Mouse (Mus musculus): ENCODE measurements around the gene Mpig6b. TPM values are rescaled to one million over a fixed set of nuclear protein-coding genes. Genes with fewer than 3 reads are reported as not detected.

Mpig6b gene
- under 1 TPM in 1 of 2 experiments, not detected in 1; 0.20 TPM for total RNA-seq (2021)
- long read RNA-seq, experiment 1: 0 reads
- long read RNA-seq, experiment 2: 0 reads

DNA sequence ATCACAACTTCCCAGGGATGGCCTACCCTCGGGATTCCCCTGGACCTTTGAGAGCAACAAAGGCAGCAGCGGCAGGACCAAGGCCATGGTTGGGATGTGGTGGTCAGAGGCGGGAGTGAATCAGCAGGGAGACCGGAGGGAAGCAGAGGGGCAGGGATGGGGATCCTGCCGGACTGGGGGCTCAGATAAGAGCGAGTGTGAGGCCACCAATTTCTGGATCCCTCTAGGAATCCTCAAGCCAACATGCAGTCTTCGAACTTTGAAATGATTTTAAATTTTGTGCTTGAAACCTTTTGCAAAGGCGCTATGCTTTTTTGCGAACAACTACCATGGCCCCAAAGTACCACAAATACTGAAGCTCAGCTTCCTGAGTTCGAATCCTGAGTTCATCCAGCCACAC lies at the start of gene Mpig6b:
Gene Mpig6b, minus strand, starts transcription at position 101 of the 400 bp plus-strand sequence.
- no peak for DNase-seq

DNA sequence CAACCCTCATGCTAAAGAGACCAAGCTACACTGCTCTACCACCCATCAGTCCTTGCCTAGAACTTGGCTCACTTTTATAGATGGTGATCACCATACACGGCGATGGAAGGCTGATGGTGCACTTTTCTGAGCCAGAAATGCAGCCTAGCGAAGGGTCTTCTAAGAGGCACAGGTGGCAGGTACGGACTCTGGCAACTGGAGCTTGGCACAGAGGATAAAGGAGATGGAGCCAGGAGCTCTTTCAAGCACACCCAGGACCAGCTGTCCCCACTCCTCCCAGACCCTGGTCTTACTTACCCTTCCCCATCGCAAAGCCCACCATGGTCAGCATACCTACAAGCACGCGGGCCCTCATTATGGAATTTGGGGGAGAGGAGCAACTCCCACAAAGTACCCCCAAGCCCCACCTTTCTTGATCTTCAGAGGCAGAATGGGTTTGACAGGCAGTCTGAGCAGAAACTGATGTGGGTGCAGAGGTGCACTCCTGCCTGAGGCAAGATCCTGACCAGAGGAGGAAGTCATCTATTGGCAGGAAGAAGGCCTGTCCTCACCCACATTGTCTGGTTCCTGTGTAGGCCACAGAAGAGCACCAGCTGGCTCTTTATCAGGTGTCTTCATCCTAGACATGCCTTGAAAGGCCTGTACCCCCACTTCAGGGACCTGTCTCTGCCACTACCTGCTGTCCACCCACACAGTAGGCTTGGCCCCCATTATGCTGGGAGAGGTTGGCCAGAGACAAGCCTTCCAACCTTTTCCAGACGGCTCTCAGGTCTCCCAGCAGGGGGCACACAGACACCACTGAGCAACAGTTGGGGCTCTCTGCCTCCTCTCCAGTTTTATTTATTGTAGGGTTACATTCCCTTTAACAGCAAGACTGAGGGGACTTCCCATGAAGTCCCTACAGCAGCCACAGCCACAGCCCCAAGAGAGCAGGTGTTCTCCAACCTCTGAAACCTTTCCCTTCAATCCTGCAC lies 49.3 kb upstream of the Mpig6b start, which contains the start of gene Ly6g5b:
Gene Ly6g5b, minus strand, starts transcription at position 383 of the 974 bp plus-strand sequence.
- no peak for DNase-seq

DNA sequence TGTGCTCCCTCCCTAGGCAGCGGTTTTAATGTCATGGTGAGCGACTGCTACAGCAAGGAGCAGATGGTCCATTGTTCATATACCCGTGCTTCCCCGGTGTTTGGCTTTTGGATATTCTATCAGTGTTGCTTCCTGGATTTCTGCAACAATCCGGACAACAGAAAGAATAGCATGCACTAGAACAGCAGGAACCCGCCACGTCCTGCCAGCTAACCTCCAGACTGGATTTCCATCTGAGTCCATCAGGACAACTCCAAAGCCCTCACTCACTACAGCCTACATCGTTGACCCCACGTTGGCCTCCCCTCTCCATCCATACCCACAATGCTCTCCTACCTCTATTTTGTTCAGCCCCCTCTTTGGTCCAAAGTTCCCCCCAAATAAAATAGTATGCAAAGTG lies 45.8 kb upstream of the Mpig6b start:
- no peak for DNase-seq

DNA sequence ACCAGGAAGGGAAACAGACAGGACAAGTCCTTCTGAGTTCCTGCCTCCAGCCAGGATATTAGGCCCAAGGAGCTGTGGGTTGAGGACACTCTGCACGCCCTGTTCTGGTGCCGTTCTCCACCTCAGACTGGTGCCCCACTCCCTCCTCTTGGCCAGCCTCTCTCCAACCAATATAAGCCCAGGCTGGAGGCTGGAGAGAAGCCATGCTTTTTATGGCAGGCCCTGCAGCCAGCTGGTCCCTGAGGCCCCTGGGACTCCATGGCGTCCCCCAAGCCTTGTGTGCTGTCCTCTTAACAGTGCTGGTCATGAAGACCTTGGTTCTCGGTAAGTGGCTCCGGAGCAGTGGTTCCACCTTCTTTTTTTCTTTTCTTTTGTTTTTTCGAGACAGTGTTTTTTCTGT lies 42.1 kb upstream of the Mpig6b start, which contains the start of gene Ly6g5c:
Gene Ly6g5c, plus strand, starts transcription at position 183 of the 400 bp plus-strand sequence.
- no peak for DNase-seq

DNA sequence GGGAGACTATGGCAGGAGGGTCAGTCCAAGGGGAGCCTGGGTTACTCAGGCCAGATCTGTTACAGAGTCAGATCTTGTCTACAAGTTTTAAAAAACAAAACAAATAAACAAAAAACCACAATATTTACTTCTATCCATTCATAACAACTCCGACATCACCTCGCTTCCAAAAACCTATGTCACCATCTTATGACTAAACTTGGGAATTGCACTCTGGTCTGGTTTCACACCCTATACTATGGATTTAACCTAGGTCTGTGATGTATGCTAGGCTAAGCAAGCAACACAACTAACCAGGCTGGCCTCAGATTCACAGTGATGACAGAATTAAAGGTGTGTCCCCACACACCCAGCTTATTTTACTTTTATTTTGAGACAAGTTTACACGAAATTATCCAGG lies 40.5 kb upstream of the Mpig6b start:
- no peak for DNase-seq

DNA sequence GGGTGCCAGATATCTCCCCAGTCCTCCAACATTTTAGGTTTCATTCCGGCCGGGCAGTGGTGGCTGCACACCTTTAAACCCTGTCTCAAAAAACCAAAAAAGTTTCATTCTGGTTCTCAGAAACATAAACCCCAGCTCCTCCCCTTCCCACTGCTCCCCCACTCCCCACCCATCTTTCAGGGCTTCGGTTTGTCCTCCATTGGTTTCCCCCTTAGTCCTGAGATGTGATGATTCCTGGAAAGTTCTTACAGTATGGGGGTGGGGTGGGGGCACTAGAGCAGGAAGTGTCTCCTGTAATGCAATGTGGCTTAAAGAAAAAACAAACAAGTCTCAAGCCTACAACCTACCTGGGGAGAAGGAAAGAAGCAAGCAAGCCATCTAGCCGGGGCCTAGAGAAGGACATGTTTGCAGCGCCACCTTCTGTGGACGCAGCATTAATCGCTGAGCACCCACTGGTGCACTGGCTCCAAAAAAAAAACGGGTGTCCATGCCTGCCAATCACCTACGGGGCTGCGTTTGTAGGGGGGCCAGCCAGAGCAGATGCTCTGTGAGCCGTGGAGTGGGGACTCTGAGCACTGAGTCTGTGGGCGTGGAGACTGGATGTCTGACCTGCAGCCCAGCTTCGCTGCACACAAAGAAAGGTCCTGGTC lies 39.9 kb upstream of the Mpig6b start:
- DNase-seq: no peak

DNA sequence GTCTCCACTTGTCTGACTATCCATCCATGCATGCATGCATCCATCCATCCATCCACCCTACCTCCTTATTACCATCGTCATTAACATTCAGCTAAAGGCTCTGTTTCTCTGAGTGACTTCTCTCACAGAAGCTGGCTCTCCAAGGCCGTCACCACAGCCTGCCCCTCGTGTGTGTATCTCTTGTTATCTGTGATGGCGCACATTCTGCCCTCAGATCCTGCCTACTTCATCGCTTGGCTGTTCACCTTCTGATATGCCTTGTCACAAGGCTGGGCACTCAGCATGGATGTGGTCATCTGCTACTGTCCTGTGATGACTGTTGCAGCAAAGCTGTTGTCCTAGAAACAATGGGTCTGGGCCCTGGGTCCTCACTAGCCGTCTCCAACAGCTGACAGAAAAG lies 38.8 kb upstream of the Mpig6b start:
- DNase-seq: no peak

DNA sequence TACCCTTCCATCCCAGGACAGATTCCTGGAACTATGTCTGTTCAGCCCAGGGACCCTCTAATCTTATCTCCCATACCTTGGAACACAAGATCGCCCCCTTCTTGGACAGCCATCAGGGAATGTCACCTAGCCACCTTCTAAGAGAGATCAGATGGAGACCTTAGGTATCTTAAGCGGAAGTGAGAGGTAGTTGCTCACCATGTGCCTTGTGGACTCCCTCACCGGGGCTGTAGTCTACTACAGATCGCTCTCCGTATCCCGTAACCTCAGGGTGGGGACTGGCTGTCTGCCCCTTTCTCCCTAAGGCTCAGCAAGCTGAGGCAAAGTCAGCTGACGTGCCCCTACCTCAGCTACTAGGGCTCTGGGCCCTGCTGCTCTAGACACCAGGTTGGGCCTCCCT lies 38.1 kb upstream of the Mpig6b start:
- no peak for DNase-seq

DNA sequence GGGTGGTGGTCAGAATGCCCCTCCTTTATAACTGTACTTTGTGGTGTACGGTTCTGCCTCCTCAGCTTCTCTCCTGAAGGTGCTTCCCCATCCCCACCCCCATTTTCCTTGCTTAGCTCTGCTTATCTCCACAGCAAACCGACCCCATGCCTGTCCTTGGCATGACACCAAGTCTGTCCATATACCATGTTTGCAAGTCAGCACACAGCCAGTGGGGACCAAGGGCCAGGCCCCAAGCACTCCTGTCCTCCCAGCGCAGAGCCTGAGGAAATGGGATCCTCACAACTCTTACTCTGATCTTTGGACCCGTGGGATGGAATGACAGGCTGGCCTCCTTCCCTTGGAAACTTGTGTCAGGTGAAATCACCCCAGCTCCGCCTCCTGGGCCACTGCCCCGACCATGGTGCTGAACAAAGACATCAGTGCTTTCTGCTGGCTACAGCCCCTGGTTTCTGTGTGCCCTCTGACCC lies 37.3 kb upstream of the Mpig6b start:
- DNase-seq: no peak

DNA sequence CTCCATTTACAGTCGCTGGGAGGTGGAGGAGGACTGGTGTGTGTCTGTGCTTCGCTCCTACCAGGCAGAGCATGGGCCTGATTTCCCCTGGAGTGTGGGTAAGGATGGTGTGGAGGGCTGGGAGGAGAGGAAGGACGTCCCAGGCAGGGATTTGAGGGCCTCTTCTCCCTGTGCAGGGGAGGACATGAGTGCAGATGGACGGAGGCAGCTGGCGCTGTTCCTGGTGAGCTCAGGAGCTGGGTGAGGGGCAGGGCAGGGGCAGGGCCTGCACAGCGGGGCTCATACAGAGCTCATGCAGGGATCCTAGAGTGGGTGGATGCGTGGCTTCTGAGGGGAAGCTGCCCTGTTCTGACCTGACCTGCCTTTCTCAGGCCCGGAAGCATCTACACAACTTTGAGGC lies 36.3 kb upstream of the Mpig6b start:
- no peak for DNase-seq

DNA sequence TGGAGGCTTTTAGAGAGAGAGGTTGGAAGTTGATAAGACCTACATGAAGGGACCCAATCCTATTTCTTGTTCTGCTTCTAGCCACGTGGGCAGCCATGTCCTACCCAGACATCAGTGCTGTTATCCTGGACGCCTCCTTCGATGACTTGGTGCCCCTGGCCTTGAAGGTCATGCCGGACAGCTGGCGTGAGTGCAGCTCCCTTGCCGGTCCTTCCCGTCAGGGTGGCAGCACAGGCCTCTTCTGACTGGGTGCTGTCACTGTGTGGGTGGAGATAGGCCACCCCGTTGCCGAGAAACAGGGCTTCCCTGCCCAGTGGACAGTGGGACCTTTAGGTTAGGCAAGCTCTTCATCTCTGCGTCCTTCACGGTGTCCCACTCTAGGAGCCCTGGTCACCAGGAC lies 35.2 kb upstream of the Mpig6b start:
- DNase-seq: no peak

DNA sequence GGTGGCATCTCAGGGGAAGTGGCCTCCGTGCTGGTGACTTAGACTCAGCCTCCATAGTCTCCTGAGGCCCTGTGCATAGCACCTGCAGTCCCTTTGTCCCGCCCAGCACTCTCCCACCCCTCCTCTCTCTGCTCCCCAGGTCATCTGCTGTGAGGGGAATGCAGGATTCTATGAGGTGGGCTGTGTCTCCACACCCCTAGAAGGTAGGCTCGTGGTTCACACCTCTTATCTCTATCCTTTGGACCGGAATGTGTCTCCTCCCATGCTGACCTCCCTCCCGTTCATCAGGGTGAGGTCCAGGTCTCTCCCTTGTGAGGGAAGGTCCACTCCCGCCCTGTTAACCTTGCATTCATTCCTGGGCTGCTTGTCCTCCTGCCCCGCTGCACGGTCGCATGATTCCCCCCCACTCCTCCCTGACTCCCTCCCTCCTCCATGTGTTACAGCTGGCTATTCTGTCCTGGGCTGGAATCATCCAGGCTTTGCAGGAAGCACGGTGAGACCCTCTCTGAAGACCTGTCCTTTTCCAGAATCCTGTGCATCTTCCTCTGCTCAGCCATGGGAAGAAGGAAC lies 34.3 kb upstream of the Mpig6b start:
- no peak for DNase-seq

DNA sequence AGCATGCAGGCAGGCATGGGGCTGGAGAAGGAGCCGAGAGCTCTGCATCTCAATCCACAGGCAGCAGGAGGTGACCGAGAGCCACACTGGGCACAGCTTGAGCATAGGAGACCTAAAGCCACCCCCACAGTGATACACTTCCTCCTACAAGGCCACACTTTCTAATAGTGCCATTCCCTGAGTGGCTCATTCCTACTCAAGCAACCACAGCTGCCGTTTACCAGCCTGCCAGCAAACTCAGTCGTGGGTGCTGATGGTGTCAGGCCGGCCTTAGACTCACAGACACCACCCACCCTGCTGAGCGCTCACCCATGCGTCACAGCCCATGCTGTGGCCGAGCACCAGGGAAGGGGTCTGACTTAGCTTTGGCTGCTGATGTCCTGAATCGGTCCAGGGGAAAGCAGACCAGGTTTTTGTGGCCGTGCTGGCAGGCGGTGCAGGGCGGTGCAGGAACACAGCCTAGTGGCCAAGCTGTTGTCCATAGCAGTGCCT lies 31.2 kb upstream of the Mpig6b start:
- no peak for DNase-seq

DNA sequence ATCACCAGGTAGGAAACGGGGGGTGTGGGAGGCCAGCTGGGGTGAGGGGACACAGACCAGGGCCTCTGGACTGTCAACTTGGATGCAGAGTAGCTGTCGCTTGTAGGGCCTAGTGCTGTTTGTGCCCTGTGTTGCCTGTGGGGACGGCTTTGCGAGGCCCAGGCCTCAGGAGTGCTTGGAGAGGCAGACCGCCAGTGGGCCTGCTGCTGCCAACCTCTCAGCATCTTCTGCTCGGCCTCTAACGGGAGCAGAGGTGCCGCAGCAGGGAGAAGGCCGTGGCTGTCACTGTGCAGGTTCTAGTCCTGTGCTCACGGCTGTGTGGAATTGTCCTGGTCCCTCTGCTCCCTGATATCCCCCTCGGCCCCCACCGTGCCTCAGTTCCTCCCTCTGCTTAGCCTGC lies 30.6 kb upstream of the Mpig6b start:
- DNase-seq: no peak

DNA sequence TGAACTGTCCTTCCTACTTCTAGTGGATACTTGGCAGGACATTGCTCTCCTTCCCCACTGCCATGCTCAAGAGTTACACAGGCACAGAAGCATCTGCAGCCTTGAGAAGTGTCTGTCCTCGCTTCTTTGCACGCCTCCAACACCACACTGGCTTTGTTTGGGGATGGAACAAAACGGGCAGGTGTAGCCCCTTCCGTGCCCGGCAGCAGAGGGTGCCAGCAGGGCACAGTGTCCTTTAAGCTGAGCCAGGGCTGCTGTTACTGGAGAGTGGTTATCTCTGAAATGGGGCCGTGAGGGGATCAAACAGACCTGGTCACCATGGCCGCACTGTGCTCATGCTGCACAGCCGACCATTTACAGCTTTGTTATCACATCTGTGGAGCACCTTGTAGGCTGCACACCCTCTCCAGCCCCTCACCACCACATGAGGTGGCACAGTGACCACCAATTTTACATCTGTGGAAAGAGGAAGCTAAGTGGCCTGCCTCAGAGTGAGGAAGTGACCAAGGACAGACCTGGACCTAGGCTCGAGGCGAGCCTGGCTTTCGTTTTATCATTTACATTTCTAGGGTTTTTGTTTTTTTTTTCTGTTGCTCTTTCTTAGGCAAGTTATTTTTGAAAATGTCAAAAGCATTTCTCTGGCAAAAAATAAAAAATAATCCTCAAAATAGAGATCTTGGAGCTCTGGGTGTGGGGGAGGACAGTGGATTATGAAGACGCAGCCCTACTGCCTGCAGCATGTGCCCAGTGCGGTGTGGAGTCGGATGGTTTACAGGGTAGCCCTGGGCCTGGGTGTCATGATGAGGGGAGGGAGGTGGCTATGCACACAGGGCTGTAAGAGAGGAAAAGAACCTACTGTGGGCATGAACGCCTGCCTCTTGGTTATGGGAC lies 28.7 kb upstream of the Mpig6b start:
- no peak for DNase-seq

DNA sequence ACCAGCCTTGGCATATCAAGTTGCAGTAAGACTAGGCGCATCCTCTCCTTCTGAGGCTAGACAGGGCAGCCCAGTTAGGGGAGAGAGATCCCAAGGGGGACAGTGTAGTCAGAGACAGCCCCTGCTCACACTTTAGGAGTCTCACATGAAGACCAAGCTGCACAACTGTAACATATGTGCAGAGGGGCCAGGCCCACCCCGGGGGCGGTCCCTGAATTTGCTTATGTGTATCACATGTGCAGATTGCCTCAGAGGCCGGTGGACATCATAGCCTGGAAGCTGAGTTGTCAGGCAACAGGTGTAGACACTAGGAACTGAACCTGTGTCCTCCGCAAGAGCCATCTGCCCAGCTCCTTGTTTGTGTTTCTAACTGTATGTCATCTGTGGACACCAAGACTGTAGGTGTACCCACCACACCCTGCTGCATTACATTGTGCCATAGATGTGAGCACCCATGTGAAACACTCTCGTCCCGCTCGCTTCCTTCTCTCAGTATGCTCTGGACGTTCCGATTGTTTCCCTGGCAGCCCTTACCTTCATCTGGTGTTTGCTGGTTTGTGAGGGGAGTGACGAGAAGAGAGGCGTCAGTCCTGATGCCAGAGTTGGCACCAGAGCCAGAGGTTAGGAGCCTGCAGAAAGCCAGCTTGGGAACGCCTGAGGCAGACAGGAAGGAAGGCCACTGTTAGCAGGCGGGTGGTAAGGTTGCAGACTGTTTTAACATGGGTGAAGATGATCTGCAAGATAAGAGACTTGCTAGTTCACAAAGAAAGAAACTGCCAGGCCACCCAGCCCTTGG lies 26.6 kb upstream of the Mpig6b start:
- no peak for DNase-seq

DNA sequence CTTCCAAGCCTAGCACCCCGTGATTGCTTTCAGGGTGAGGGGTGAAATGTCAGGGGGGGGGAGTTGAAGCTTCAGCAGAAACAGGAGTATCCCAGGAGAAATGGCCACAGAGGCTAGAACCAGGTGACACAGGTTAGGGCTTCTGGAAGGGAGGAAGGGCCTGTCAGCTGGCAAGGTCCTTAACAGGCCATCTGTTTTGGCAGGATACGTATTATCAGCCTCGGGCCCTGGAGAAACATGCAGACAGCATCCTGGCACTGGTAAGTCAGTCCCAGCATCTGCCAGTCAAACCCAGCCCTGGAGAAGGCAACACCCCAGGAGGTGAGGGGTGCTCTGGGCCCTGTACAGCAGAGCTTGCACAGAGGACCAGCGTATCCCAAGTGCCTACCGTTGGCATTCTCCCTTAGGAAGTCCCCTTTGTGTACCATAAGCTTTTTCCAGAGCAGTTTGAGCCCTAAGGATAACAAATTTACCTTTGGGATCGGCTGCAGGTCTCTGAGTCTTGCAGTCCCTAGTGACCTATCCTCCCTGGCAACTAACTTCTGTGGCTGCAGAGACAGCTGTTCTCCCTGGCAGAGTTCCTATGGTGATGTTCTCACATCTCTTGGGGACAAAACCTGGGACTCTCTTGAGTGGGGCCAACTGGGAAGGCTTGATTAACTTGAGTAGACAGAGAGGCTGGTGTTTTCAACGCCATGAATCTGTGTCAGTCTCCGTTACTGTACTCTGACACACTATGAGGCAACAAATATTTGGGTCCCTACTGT lies 24.4 kb upstream of the Mpig6b start:
- DNase-seq: no peak

DNA sequence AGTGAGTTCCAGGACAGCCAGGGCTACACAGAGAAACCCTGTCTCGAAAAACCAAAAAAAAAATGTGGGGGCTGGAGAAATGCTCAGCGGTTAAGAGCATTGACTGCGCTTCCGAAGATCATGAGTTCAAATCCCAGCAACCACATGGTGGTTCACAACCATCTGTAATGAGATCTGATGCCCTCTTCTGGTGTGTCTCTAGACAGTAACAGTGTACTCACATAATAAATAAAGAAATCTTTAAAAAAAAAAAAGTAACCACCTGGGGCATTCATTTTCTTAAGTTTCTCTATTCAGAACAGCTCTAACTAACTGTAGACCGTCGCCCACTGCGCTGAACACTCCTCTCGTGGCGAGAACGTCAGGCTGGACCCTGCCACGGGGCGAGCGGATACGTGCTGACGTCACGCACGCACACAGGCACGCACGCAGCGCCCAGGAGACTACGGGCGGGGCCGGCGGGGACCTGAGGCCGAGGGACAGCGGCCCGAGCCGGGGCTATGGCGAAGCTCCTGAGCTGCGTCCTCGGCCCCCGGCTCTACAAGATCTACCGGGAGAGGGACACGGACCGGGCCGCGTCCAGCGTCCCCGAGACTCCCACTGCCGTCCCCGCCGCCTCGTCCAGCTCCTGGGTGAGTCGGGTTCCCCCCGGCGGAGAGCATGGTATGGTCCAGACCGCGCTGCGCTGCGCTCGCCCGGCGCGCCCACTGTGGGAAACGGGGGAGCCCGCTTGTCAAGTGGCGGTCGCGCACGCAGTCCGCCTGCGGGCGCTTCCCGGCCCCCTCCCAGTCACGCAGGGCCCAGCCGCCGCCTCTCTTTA lies 23.1 kb upstream of the Mpig6b start, which contains the start of gene Abhd16a:
Gene Abhd16a, plus strand, starts transcription at position 439 of the 820 bp plus-strand sequence.
- DNase-seq: peak; percentile 93

DNA sequence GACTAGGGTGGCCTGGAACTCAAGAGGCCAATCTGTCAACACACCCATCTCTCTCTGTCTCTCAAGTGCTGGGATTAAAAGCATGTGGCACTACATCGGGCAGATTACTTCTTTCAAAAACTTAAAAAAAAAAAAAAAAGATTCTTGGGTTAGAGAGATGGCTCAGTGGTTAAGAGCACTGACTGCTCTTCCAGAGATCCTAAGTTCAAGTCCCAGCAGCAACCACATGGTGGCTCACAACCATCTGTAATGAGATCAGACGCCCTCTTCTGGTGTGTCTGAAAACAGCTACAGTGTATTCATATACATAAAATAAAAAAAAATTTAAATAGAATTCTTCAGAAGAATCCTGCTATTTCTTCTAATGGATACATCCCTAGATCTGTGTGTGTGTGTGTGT lies 22.2 kb upstream of the Mpig6b start:
- no peak for DNase-seq
